ENCODE assay signal across 13 mouse cellular contexts in the genomic region with DNA sequence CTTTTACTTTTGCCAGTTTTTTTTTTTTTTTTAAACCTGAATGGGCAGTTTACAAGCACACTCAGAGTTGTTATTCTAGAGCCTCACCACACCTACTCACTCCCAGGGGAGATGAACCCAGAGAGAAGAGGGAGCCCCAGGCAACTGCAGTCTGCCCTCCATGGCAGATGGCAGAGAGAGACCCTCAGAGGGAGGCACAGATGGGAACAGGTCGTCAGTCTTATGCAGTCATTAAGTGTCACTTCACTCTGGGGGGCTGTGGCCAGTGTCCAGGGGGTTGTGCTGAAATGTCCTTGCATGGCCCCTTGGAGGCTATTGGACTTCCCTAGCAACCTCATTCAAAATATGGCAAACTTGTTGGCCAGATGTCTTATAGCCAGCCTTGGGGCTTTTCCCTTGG.
DNase-seq lines count a peak whose midpoint lies in the region; ATAC-seq lines count a peak whose summit lies in the region.
"Had no signal": no experiment of that assay in that cellular context is flagged by ENCODE, and none has a peak within 500 bp of the region (broad histone marks: within the 10 kb centered on the region; RNA-seq: fewer than 3 reads in every experiment).

No protein-coding gene starts in this region.

- peak; percentile 38 for DNase-seq in embryo, embryonic 11 days
- DNase-seq in embryo, embryonic 10 days (ENCODE audit: low spot score), result no peak
- no peak for DNase-seq in hindbrain, embryonic 14.5 days (ENCODE audit: low spot score)
- DNase-seq in gastrocnemius, postnatal 36 days, result no peak
- no peak for DNase-seq in right cerebral cortex, postnatal 25 days
- no peak for DNase-seq in kidney, adult 9 months
- DNase-seq: liver; lung, adult 2 months; thymus, adult 18-20 months had no signal

- intact Hi-C loops in gastrocnemius, postnatal 36 days (cut with DNase I), result no loop called here

- H3K27me3 ChIP-seq in embryonic facial prominence, embryonic 15.5 days, result no peaks in the 10 kb centered on the region
- peaks cover 9% of the 10 kb centered on the region; the same call in 1 of the 2 replicates for H3K27me3 ChIP-seq in hindbrain, embryonic 14.5 days (ENCODE audit: control insufficient read depth, insufficient read depth, low read length)
- 0 out of 2 replicates have a peak, but pooled peaks cover 3% of the 10 kb centered on the region for H3K27me3 ChIP-seq in midbrain, embryonic 15.5 days (replicated peaks)
- H3K27me3 ChIP-seq: heart, embryonic 12.5 days had no signal

- H3K4me3 ChIP-seq in embryonic facial prominence, embryonic 15.5 days (replicated peaks), result no peak overlapping the region
- no peak overlapping the region for H3K4me3 ChIP-seq in hindbrain, embryonic 14.5 days (replicated peaks; ENCODE audit: low read length)
- no peak overlapping the region for H3K4me3 ChIP-seq in midbrain, embryonic 15.5 days
- H3K4me3 ChIP-seq: heart, embryonic 12.5 days had no signal

- no peak overlapping the region for H3K4me2 ChIP-seq in embryonic facial prominence, embryonic 15.5 days (replicated peaks)
- no peak overlapping the region for H3K4me2 ChIP-seq in hindbrain, embryonic 14.5 days (replicated peaks)
- H3K4me2 ChIP-seq in midbrain, embryonic 15.5 days, result no peak overlapping the region
- H3K4me2 ChIP-seq: heart, embryonic 12.5 days had no signal

- H3K4me1 ChIP-seq in embryonic facial prominence, embryonic 15.5 days, result 0 out of 2 replicates have a peak, but pooled peaks cover 4% of the 10 kb centered on the region
- peaks cover 16% of the 10 kb centered on the region; the same call in 1 of the 2 replicates for H3K4me1 ChIP-seq in hindbrain, embryonic 14.5 days (replicated peaks; ENCODE audit: control insufficient read depth, insufficient read depth, low read length)
- peaks cover 9% of the 10 kb centered on the region; the same call in 1 of the 2 replicates for H3K4me1 ChIP-seq in midbrain, embryonic 15.5 days
- H3K4me1 ChIP-seq: heart, embryonic 12.5 days had no signal

- no peak overlapping the region for H3K27ac ChIP-seq in embryonic facial prominence, embryonic 15.5 days (replicated peaks)
- H3K27ac ChIP-seq in hindbrain, embryonic 14.5 days, result no peak overlapping the region
- H3K27ac ChIP-seq in midbrain, embryonic 15.5 days, result 0 out of 2 replicates have a peak overlapping the region, but pooled peaks have one; percentile 34
- H3K27ac ChIP-seq: macrophage had no signal

- ATAC-seq in embryonic facial prominence, embryonic 15.5 days (ENCODE audit: insufficient number of reproducible peaks, low FRiP score, low TSS enrichment, low read depth), result peak; percentile 75; the same call in 1 of the 2 replicates
- peak; percentile 68 for ATAC-seq in hindbrain, embryonic 14.5 days (ENCODE audit: low FRiP score)
- 0 out of 2 replicates have a peak, but pooled peaks have one; percentile 41 for ATAC-seq in midbrain, embryonic 15.5 days (replicated peaks)

- H3K9ac ChIP-seq in embryonic facial prominence, embryonic 15.5 days, result no peak overlapping the region
- no peak overlapping the region for H3K9ac ChIP-seq in hindbrain, embryonic 14.5 days
- no peak overlapping the region for H3K9ac ChIP-seq in midbrain, embryonic 15.5 days
- H3K9ac ChIP-seq: heart, embryonic 12.5 days had no signal

- H3K36me3 ChIP-seq in embryonic facial prominence, embryonic 15.5 days, result no peaks in the 10 kb centered on the region
- no peaks in the 10 kb centered on the region for H3K36me3 ChIP-seq in hindbrain, embryonic 14.5 days (replicated peaks; ENCODE audit: control insufficient read depth, insufficient read depth)
- no peaks in the 10 kb centered on the region for H3K36me3 ChIP-seq in midbrain, embryonic 15.5 days (replicated peaks)
- H3K36me3 ChIP-seq: heart, embryonic 12.5 days had no signal

- H3K9me3 ChIP-seq in embryonic facial prominence, embryonic 15.5 days (replicated peaks), result no peaks in the 10 kb centered on the region
- H3K9me3 ChIP-seq in hindbrain, embryonic 14.5 days (ENCODE audit: control insufficient read depth, low read length), result no peaks in the 10 kb centered on the region
- no peaks in the 10 kb centered on the region for H3K9me3 ChIP-seq in midbrain, embryonic 15.5 days
- H3K9me3 ChIP-seq: heart, embryonic 12.5 days had no signal

- WGBS in embryonic facial prominence, embryonic 15.5 days, result 23% methylated on average over 1 of the region's 1 CpGs
- 9% methylated on average over 1 of the region's 1 CpGs for WGBS in hindbrain, embryonic 14.5 days
- 23% methylated on average over 1 of the region's 1 CpGs for WGBS in midbrain, embryonic 15.5 days
